Mouse (Mus musculus): Measurements from ENCODE around the gene Kcnb1.

GRCm38 (mm10) chr2:167079535-167080257 is 110.3 kb downstream of the Kcnb1 start:
- TF ChIP-seq CTCF (IDR thresholded peaks at IDR 0.05; ENCODE audit: low read depth) = no peak
- no peak for TF ChIP-seq EP300 (IDR thresholded peaks at IDR 0.05; ENCODE audit: low read depth)
